Mouse (Mus musculus) cortical plate, adult 2 months (tissue): ENCODE data around the gene Cdk5rap3.

ENCODE experiments used
- CTCF ChIP-seq: fragments of 200-500 bp; IDR thresholded peaks from 2 replicates; pipeline ENCODE4 v1.5.1; 2011; ENCODE audit warnings: mild to moderate bottlenecking, control low read depth, low read length; ENCODE audit not compliant: insufficient read depth; ENCODE audit errors: extremely low read depth
- POLR2A ChIP-seq: fragments of 200-500 bp; IDR thresholded peaks from 2 replicates; pipeline ENCODE4 v1.6.1; 2011; ENCODE audit warnings: mild to moderate bottlenecking, low read length, control low read depth; ENCODE audit not compliant: insufficient read depth; ENCODE audit errors: extremely low read depth

DNA sequence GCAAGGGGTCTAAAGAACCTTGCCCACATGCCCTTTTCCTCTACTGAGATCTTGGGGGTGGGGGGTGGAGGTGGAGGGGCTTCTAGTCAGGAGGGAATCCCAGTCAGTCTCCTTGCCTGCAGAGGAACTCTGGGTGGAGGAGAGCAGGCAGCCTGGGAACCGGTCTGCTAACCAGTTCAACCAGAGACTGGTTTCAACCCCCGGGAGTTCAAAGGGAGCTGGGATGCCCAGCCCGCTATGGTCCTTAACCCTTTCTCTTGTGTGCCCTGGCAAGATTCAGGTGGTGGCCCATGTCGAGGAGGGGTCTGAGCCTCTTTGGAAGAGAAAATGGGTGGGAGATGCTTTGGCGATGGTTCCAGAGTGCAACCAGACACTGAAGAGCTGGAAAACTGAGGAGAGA lies 12.4 kb upstream of the Cdk5rap3 start:
- TF ChIP-seq POLR2A (no peak), CTCF (no peak)
